Mouse (Mus musculus) liver, postnatal 0 days (tissue): ENCODE measurements around the gene Fbxw4.

Experiments used
- CTCF ChIP-seq: sonication (generic); IDR thresholded peaks from 2 replicates; pipeline ENCODE4 v1.5.1; 2016; ENCODE audit warnings: antibody characterized with exemption, low read depth
- EP300 ChIP-seq: IDR thresholded peaks from 2 replicates; pipeline ENCODE4 v1.6.1; 2016; ENCODE audit warnings: antibody characterized with exemption, low read depth, mild to moderate bottlenecking

DNA sequence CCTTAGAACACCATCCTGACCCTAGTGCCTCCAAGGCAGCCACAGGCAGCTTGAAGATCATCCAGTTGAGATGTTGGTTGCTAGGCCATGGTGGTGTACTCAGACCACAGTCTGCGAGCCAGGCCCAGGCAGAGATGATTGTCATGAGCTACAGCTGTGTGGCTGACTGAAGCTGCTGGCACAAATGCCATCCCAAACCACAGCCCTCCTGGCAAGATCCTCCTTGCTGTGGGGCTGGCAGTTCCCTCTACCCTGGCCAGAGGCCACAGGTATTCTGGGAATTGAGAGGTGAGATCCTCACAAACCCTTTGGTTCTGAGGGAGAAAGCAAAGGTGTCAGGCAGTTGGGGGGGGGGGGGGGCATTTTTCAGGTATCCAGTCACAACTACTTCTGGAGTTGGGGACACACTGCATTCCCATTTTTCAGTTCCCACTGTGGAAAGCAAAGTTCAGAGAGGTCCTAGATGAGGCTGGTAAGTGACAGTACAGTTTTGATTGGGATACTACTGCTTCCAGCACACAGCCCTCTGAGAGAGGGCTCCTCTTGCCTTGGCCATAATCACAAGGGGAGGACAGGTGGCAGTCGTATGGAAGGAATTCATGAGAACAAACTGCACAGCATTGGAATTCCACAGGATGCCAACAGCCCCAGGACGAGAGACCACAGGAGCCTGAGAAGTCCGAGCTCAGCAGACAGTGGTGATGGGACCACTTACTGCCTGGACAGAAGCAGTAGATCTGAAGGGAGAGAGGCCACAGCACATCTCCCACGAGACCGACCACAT is 72.4 kb downstream of the Fbxw4 start:
- TF ChIP-seq CTCF: no peak
- TF ChIP-seq EP300: no peak
